Comparison of ENCODE assay signal across 9 mouse cellular contexts in genomic region chr17:3415580-3415979, GRCm38 (mm10).
A peak's percentile ranks its signal among the peaks of the same experiment; 100 is the strongest.
DNase-seq lines count a peak whose midpoint lies in the region; ATAC-seq and TF ChIP-seq lines count a peak whose summit lies in the region.
"Had no signal": no experiment of that assay in that cellular context is flagged by ENCODE, and none has a peak within 500 bp of the region (broad histone marks: within the 10 kb centered on the region; RNA-seq: fewer than 3 reads in every experiment).

No protein-coding gene starts in this region.

- H3K27me3 ChIP-seq in thymus, adult 2 months (ENCODE audit: control insufficient read depth, insufficient read depth, low read length): no peaks in the 10 kb centered on the region

- 94% methylated on average over 3 of the region's 3 CpGs for WGBS in thymus, adult 2 months

- no peak for TF ChIP-seq CTCF in thymus, adult 2 months (IDR thresholded peaks at IDR 0.05; ENCODE audit: borderline replicate concordance, control insufficient read depth, extremely low read depth, insufficient read depth, low read length, poor library complexity)

- no peaks in the 10 kb centered on the region for H3K4me1 ChIP-seq in thymus, adult 2 months (replicated peaks; ENCODE audit: control insufficient read depth, insufficient read depth, low read length)

- no peak overlapping the region for H3K27ac ChIP-seq in thymus, adult 2 months (ENCODE audit: control insufficient read depth, insufficient read depth, low read length)

- no peak overlapping the region for H3K4me3 ChIP-seq in thymus, adult 2 months (ENCODE audit: control insufficient read depth, insufficient read depth, low read length)
- H3K4me3 ChIP-seq: erythroblast, embryonic 14.5 days had no signal

- no peak for ATAC-seq in frontal cortex, adult (ENCODE audit: low TSS enrichment)

- DNase-seq in frontal cortex, postnatal 10 days (ENCODE audit: low spot score in 2 of 2): peak; percentile 23 to 37
- DNase-seq in 3T3-L1 (ENCODE audit: low read depth, low spot score): peak; percentile 39
- DNase-seq in cerebellum, postnatal 10 days: peak; percentile 92
- peak; percentile 21 to 57 for DNase-seq in kidney, postnatal 36 days
- DNase-seq in retina, embryonic 14.5 days (ENCODE audit: low spot score): no peak
- DNase-seq in thymus, postnatal 25 days: no peak
- DNase-seq in thymus, adult 2 months: no peak

- no peaks in the 10 kb centered on the region for H3K36me3 ChIP-seq in thymus, adult 2 months (ENCODE audit: control insufficient read depth, insufficient read depth, low read length)

- no peak for TF ChIP-seq POLR2A in thymus, adult 2 months (IDR thresholded peaks at IDR 0.05; ENCODE audit: control insufficient read depth, extremely low read depth, insufficient read depth, low read length, poor library complexity)

Comparison
In these comparisons a context has a peak if more than half of its experiments do, and no peak if none do; other contexts are left out.
1. DNase-seq: peak in frontal cortex, postnatal 10 days (2 of 2), 3T3-L1 (single experiment), cerebellum, postnatal 10 days (2 of 2) and kidney, postnatal 36 days (2 of 2); none in retina, embryonic 14.5 days (single experiment), thymus, postnatal 25 days (single experiment) and thymus, adult 2 months (single experiment).